Mouse (Mus musculus): ENCODE data around the gene Pde10a. TPM values are rescaled to one million over a fixed set of nuclear protein-coding genes. Genes with fewer than 3 reads are reported as not detected.

Gene Pde10a
- polyA plus RNA-seq, 1 experiment: 3.9 TPM

GRCm38 (mm10) chr17:8838252-8838651 is 313.1 kb downstream of the Pde10a start:
- Histone ChIP-seq H3K9me3 (no peaks in the 10 kb centered on the region), H3K4me3 (replicated peaks) (peak overlapping the region; percentile 69), H3K4me1 (peaks cover 83% of the 10 kb centered on the region), H3K27me3 (replicated peaks) (no peaks in the 10 kb centered on the region), H3K36me3 (replicated peaks; ENCODE audit: low read length) (no peaks in the 10 kb centered on the region)
- no peak for TF ChIP-seq FLI1 (IDR thresholded peaks at IDR 0.05; ENCODE audit: low read length)
- no peak for TF ChIP-seq GATA1 (IDR thresholded peaks at IDR 0.05; ENCODE audit: borderline replicate concordance, low read length)

GRCm38 (mm10) chr17:8839237-8840011 is 314.3 kb downstream of the Pde10a start:
- Histone ChIP-seq H3K36me3 (replicated peaks; ENCODE audit: low read length) (no peaks in the 10 kb centered on the region), H3K4me3 (replicated peaks) (no peak overlapping the region), H3K4me1 (peaks cover 83% of the 10 kb centered on the region), H3K9me3 (no peaks in the 10 kb centered on the region), H3K27me3 (replicated peaks) (no peaks in the 10 kb centered on the region)
- TF ChIP-seq FLI1 (IDR thresholded peaks at IDR 0.05; ENCODE audit: low read length): no peak
- no peak for TF ChIP-seq GATA1 (IDR thresholded peaks at IDR 0.05; ENCODE audit: borderline replicate concordance, low read length)

GRCm38 (mm10) chr17:8841094-8841493 is 315.9 kb downstream of the Pde10a start:
- no peaks in the 10 kb centered on the region for H3K9me3 ChIP-seq
- H3K27me3 ChIP-seq (replicated peaks): no peaks in the 10 kb centered on the region
- H3K4me3 ChIP-seq (replicated peaks): no peak overlapping the region
- peaks cover 85% of the 10 kb centered on the region for H3K4me1 ChIP-seq
- TF ChIP-seq GATA1 (IDR thresholded peaks at IDR 0.05; ENCODE audit: borderline replicate concordance, low read length): no peak
- TF ChIP-seq FLI1 (IDR thresholded peaks at IDR 0.05; ENCODE audit: low read length): no peak
- H3K36me3 ChIP-seq (replicated peaks; ENCODE audit: low read length): no peaks in the 10 kb centered on the region

GRCm38 (mm10) chr17:8841897-8842540 is 316.8 kb downstream of the Pde10a start:
- peak overlapping the region; percentile 77 for H3K4me3 ChIP-seq (replicated peaks)
- H3K36me3 ChIP-seq (replicated peaks; ENCODE audit: low read length): no peaks in the 10 kb centered on the region
- H3K9me3 ChIP-seq: no peaks in the 10 kb centered on the region
- no peaks in the 10 kb centered on the region for H3K27me3 ChIP-seq (replicated peaks)
- H3K4me1 ChIP-seq: peaks cover 85% of the 10 kb centered on the region
- TF ChIP-seq GATA1 (IDR thresholded peaks at IDR 0.05; ENCODE audit: borderline replicate concordance, low read length): no peak
- TF ChIP-seq FLI1 (IDR thresholded peaks at IDR 0.05; ENCODE audit: low read length): no peak

GRCm38 (mm10) chr17:8842662-8843061 is 317.5 kb downstream of the Pde10a start:
- Histone ChIP-seq H3K4me1 (peaks cover 86% of the 10 kb centered on the region), H3K27me3 (replicated peaks) (no peaks in the 10 kb centered on the region), H3K36me3 (replicated peaks; ENCODE audit: low read length) (no peaks in the 10 kb centered on the region), H3K4me3 (replicated peaks) (peak overlapping the region; percentile 84), H3K9me3 (no peaks in the 10 kb centered on the region)
- TF ChIP-seq GATA1 (IDR thresholded peaks at IDR 0.05; ENCODE audit: borderline replicate concordance, low read length) (no peak), FLI1 (IDR thresholded peaks at IDR 0.05; ENCODE audit: low read length) (no peak)

GRCm38 (mm10) chr17:8843941-8844340 is 318.8 kb downstream of the Pde10a start:
- no peaks in the 10 kb centered on the region for H3K27me3 ChIP-seq (replicated peaks)
- H3K4me3 ChIP-seq (replicated peaks): no peak overlapping the region
- H3K36me3 ChIP-seq (replicated peaks; ENCODE audit: low read length): no peaks in the 10 kb centered on the region
- peaks cover 81% of the 10 kb centered on the region for H3K4me1 ChIP-seq
- H3K9me3 ChIP-seq: no peaks in the 10 kb centered on the region
- TF ChIP-seq FLI1 (IDR thresholded peaks at IDR 0.05; ENCODE audit: low read length): no peak

- peaks cover 87% of the 10 kb centered on the region for H3K4me1 ChIP-seq
- H3K9me3 ChIP-seq: no peaks in the 10 kb centered on the region
- peak overlapping the region; percentile 78 for H3K4me3 ChIP-seq (replicated peaks)
- H3K27me3 ChIP-seq (replicated peaks): no peaks in the 10 kb centered on the region
- H3K36me3 ChIP-seq (replicated peaks; ENCODE audit: low read length): no peaks in the 10 kb centered on the region
- TF ChIP-seq GATA1 (IDR thresholded peaks at IDR 0.05; ENCODE audit: borderline replicate concordance, low read length): no peak
- TF ChIP-seq FLI1 (IDR thresholded peaks at IDR 0.05; ENCODE audit: low read length): no peak
Observed at GRCm38 (mm10) chr17:8846506-8846905, 321.3 kb downstream of the Pde10a start.

- Histone ChIP-seq H3K9me3 (no peaks in the 10 kb centered on the region), H3K4me3 (replicated peaks) (peak overlapping the region; percentile 20)
Observed at GRCm38 (mm10) chr17:8847558-8847957, 322.4 kb downstream of the Pde10a start.

GRCm38 (mm10) chr17:8851846-8852245 is 326.7 kb downstream of the Pde10a start:
- H3K36me3 ChIP-seq (replicated peaks; ENCODE audit: low read length): no peaks in the 10 kb centered on the region
- H3K27me3 ChIP-seq (replicated peaks): no peaks in the 10 kb centered on the region
- no peaks in the 10 kb centered on the region for H3K9me3 ChIP-seq
- H3K4me3 ChIP-seq (replicated peaks): no peak overlapping the region
- TF ChIP-seq FLI1 (IDR thresholded peaks at IDR 0.05; ENCODE audit: low read length) (no peak), GATA1 (IDR thresholded peaks at IDR 0.05; ENCODE audit: borderline replicate concordance, low read length) (no peak)
- H3K4me1 ChIP-seq: peaks cover 56% of the 10 kb centered on the region

More at GRCm38 (mm10) chr17:8847558-8847957, 322.4 kb downstream of the Pde10a start:
- H3K4me1 ChIP-seq: peaks cover 76% of the 10 kb centered on the region
- H3K36me3 ChIP-seq (replicated peaks; ENCODE audit: low read length): no peaks in the 10 kb centered on the region
- TF ChIP-seq FLI1 (IDR thresholded peaks at IDR 0.05; ENCODE audit: low read length): no peak
- no peaks in the 10 kb centered on the region for H3K27me3 ChIP-seq (replicated peaks)

Measured in megakaryocyte, embryonic 14.5 days (primary cell).